Mouse (Mus musculus): Measurements from ENCODE around the gene Nrg4.

The Nrg4 gene

GRCm38 (mm10) chr9:55322641-55323040, 4.0 kb downstream of the Nrg4 start:
- no peak for DNase-seq (ENCODE audit: low read depth, low spot score)

- no peak for DNase-seq (ENCODE audit: low read depth, low spot score)
Measured at GRCm38 (mm10) chr9:55313619-55314261, 12.9 kb downstream of the Nrg4 start.

GRCm38 (mm10) chr9:55311560-55311959, 15.1 kb downstream of the Nrg4 start:
- DNase-seq (ENCODE audit: low read depth, low spot score) = peak; percentile 83

GRCm38 (mm10) chr9:55308455-55308854, 18.2 kb downstream of the Nrg4 start:
- no peak for DNase-seq (ENCODE audit: low read depth, low spot score)

GRCm38 (mm10) chr9:55307557-55307956, 19.1 kb downstream of the Nrg4 start:
- DNase-seq (ENCODE audit: low read depth, low spot score) = no peak

- DNase-seq (ENCODE audit: low read depth, low spot score) = no peak
Measured at GRCm38 (mm10) chr9:55307066-55307465, 19.6 kb downstream of the Nrg4 start.

GRCm38 (mm10) chr9:55296221-55296620, 30.4 kb downstream of the Nrg4 start:
- DNase-seq (ENCODE audit: low read depth, low spot score) = no peak

- DNase-seq (ENCODE audit: low read depth, low spot score) = peak; percentile 81
Measured at GRCm38 (mm10) chr9:55291966-55292365, 34.7 kb downstream of the Nrg4 start.

GRCm38 (mm10) chr9:55289475-55290198, 37.0 kb downstream of the Nrg4 start:
- DNase-seq (ENCODE audit: low read depth, low spot score) = no peak

- no peak for DNase-seq (ENCODE audit: low read depth, low spot score)
Measured at GRCm38 (mm10) chr9:55285197-55285596, 41.4 kb downstream of the Nrg4 start.

GRCm38 (mm10) chr9:55283516-55283915, 43.1 kb downstream of the Nrg4 start:
- DNase-seq (ENCODE audit: low read depth, low spot score) = peak; percentile 82

GRCm38 (mm10) chr9:55279114-55279825, 47.4 kb downstream of the Nrg4 start:
- no peak for DNase-seq (ENCODE audit: low read depth, low spot score)

GRCm38 (mm10) chr9:55277562-55277961, 49.1 kb downstream of the Nrg4 start:
- no peak for DNase-seq (ENCODE audit: low read depth, low spot score)

GRCm38 (mm10) chr9:55273906-55274305, 52.7 kb downstream of the Nrg4 start:
- no peak for DNase-seq (ENCODE audit: low read depth, low spot score)

- DNase-seq (ENCODE audit: low read depth, low spot score) = no peak
Measured at GRCm38 (mm10) chr9:55271960-55272560, 54.6 kb downstream of the Nrg4 start.

- DNase-seq (ENCODE audit: low read depth, low spot score) = no peak
Measured at GRCm38 (mm10) chr9:55264356-55265302, 62.0 kb downstream of the Nrg4 start.

- DNase-seq (ENCODE audit: low read depth, low spot score) = no peak
Measured at GRCm38 (mm10) chr9:55259741-55260140, 66.9 kb downstream of the Nrg4 start.

- DNase-seq (ENCODE audit: low read depth, low spot score) = no peak
Measured at GRCm38 (mm10) chr9:55257105-55257504, 69.5 kb downstream of the Nrg4 start.

- no peak for DNase-seq (ENCODE audit: low read depth, low spot score)
Measured at GRCm38 (mm10) chr9:55255604-55256003, 71.0 kb downstream of the Nrg4 start.

GRCm38 (mm10) chr9:55255056-55255455, 71.6 kb downstream of the Nrg4 start:
- DNase-seq (ENCODE audit: low read depth, low spot score) = no peak

- no peak for DNase-seq (ENCODE audit: low read depth, low spot score)
Measured at GRCm38 (mm10) chr9:55253849-55254248, 72.8 kb downstream of the Nrg4 start.
